8 mouse cellular contexts compared by ENCODE assay signal in genomic region chr10:75764519-75765473, GRCm38 (mm10). TPM values are rescaled to one million over a fixed set of nuclear protein-coding genes. Genes with fewer than 3 reads are reported as not detected.
DNase-seq lines count a peak whose midpoint lies in the region; ATAC-seq and TF ChIP-seq lines count a peak whose summit lies in the region.

No protein-coding gene starts in this region.

- TF ChIP-seq EP300 in ES-Bruce4 (IDR thresholded peaks at IDR 0.05; ENCODE audit: insufficient read depth, low read depth, low read length), result no peak
- peak; percentile 37; the same call in 1 of the 2 replicates for TF ChIP-seq EP300 in liver, postnatal 0 days (IDR thresholded peaks at IDR 0.05; ENCODE audit: low read depth)

- no peaks in the 10 kb centered on the region for H3K36me3 ChIP-seq in ES-Bruce4 (ENCODE audit: control insufficient read depth, insufficient read depth, low read length, poor library complexity, severe bottlenecking)
- H3K36me3 ChIP-seq in embryonic facial prominence, embryonic 10.5 days (replicated peaks), result peaks cover 26% of the 10 kb centered on the region
- no peaks in the 10 kb centered on the region for H3K36me3 ChIP-seq in kidney, adult 2 months (ENCODE audit: control insufficient read depth, insufficient read depth, low read length)
- peaks cover 9% of the 10 kb centered on the region; the same call in 1 of the 2 replicates for H3K36me3 ChIP-seq in liver, postnatal 0 days (replicated peaks; ENCODE audit: insufficient read depth, low read length)
- peaks cover 4% of the 10 kb centered on the region; the same call in 1 of the 2 replicates for H3K36me3 ChIP-seq in neural tube, embryonic 12.5 days

- no peak for TF ChIP-seq POLR2A in ES-Bruce4 (IDR thresholded peaks at IDR 0.05; ENCODE audit: insufficient read depth, low read length)
- no peak for TF ChIP-seq POLR2A in kidney, adult 2 months (IDR thresholded peaks at IDR 0.05; ENCODE audit: low read depth, low read length)

- no peaks in the 10 kb centered on the region for H3K9me3 ChIP-seq in ES-Bruce4 (replicated peaks; ENCODE audit: control insufficient read depth, insufficient read depth, low read length, poor library complexity, severe bottlenecking)
- no peaks in the 10 kb centered on the region for H3K9me3 ChIP-seq in embryonic facial prominence, embryonic 10.5 days
- H3K9me3 ChIP-seq in liver, postnatal 0 days (ENCODE audit: low read length), result no peaks in the 10 kb centered on the region
- no peaks in the 10 kb centered on the region for H3K9me3 ChIP-seq in neural tube, embryonic 12.5 days

- peak overlapping the region; percentile 94 for H3K4me2 ChIP-seq in liver, postnatal 0 days (ENCODE audit: low read depth, low read length)
- H3K4me2 ChIP-seq in neural tube, embryonic 12.5 days (replicated peaks), result peak overlapping the region; percentile 85

- H3K9ac ChIP-seq in ES-Bruce4 (ENCODE audit: low read depth, poor library complexity, severe bottlenecking), result peak overlapping the region; percentile 81
- peak overlapping the region; percentile 92 for H3K9ac ChIP-seq in liver, postnatal 0 days (replicated peaks)
- peak overlapping the region; percentile 56 for H3K9ac ChIP-seq in neural tube, embryonic 12.5 days

- H3K4me3 ChIP-seq in ES-Bruce4 (ENCODE audit: low read depth, low read length), result peak overlapping the region; percentile 66
- peak overlapping the region; percentile 84 for H3K4me3 ChIP-seq in embryonic facial prominence, embryonic 10.5 days
- H3K4me3 ChIP-seq in kidney, adult 2 months (ENCODE audit: insufficient read depth, low read depth, low read length), result peak overlapping the region; percentile 77
- peak overlapping the region; percentile 96 for H3K4me3 ChIP-seq in liver, postnatal 0 days (ENCODE audit: low read depth, low read length)
- peak overlapping the region; percentile 66 for H3K4me3 ChIP-seq in neural tube, embryonic 12.5 days

- ATAC-seq in liver, postnatal 0 days, result peak; percentile 41
- peak; percentile 41 for ATAC-seq in neural tube, embryonic 12.5 days (ENCODE audit: low FRiP score, low read depth)

- H3K27me3 ChIP-seq in ES-Bruce4 (ENCODE audit: control insufficient read depth, insufficient read depth, low read length, poor library complexity, severe bottlenecking), result no peaks in the 10 kb centered on the region
- H3K27me3 ChIP-seq in embryonic facial prominence, embryonic 10.5 days (replicated peaks; ENCODE audit: low read depth, poor library complexity, severe bottlenecking), result no peaks in the 10 kb centered on the region
- no peaks in the 10 kb centered on the region for H3K27me3 ChIP-seq in kidney, adult 2 months (replicated peaks; ENCODE audit: control insufficient read depth, insufficient read depth, low read length)
- no peaks in the 10 kb centered on the region for H3K27me3 ChIP-seq in liver, postnatal 0 days (ENCODE audit: insufficient read depth, low read length)
- no peaks in the 10 kb centered on the region for H3K27me3 ChIP-seq in neural tube, embryonic 12.5 days (replicated peaks)

- 1% methylated on average over 27 of the region's 27 CpGs for WGBS in embryonic facial prominence, embryonic 10.5 days
- WGBS in kidney, adult 2 months, result 1% methylated on average over 27 of the region's 27 CpGs
- WGBS in liver, postnatal 0 days (ENCODE audit: insufficient replicate concordance), result 1% methylated on average over 27 of the region's 27 CpGs
- 2% methylated on average over 27 of the region's 27 CpGs for WGBS in neural tube, embryonic 12.5 days

- peak overlapping the region; percentile 41 for H3K27ac ChIP-seq in ES-Bruce4 (ENCODE audit: insufficient read depth, low read length)
- H3K27ac ChIP-seq in embryonic facial prominence, embryonic 10.5 days (replicated peaks), result peak overlapping the region; percentile 84
- peak overlapping the region; percentile 25; the same call in 1 of the 2 replicates for H3K27ac ChIP-seq in kidney, adult 2 months (ENCODE audit: insufficient read depth, low read depth, low read length)
- H3K27ac ChIP-seq in liver, postnatal 0 days (ENCODE audit: low read depth), result peak overlapping the region; percentile 88
- H3K27ac ChIP-seq in neural tube, embryonic 12.5 days, result no peak overlapping the region

- TF ChIP-seq CTCF in ES-Bruce4 (IDR thresholded peaks at IDR 0.05; ENCODE audit: low read depth, low read length), result peak; percentile 46
- TF ChIP-seq CTCF in kidney, adult 2 months (conservative IDR thresholded peaks at IDR 0.05; ENCODE audit: insufficient read depth, insufficient read length, low read depth, low read length), result peak; percentile 57
- peak; percentile 92 for TF ChIP-seq CTCF in liver, postnatal 0 days (IDR thresholded peaks at IDR 0.05; ENCODE audit: low read depth)

- no peaks in the 10 kb centered on the region for H3K4me1 ChIP-seq in ES-Bruce4 (ENCODE audit: control insufficient read depth, insufficient read depth, low read length)
- H3K4me1 ChIP-seq in embryonic facial prominence, embryonic 10.5 days, result peaks cover 21% of the 10 kb centered on the region
- peaks cover 5% of the 10 kb centered on the region; the same call in 1 of the 2 replicates for H3K4me1 ChIP-seq in kidney, adult 2 months (ENCODE audit: control insufficient read depth, insufficient read depth, low read length)
- H3K4me1 ChIP-seq in liver, postnatal 0 days (ENCODE audit: insufficient read depth), result peaks cover 10% of the 10 kb centered on the region
- H3K4me1 ChIP-seq in neural tube, embryonic 12.5 days, result peaks cover 16% of the 10 kb centered on the region

- peak; percentile 76 for DNase-seq in adrenal gland, postnatal 10 days
- peak; percentile 82 for DNase-seq in embryonic facial prominence, embryonic 10.5 days (ENCODE audit: low spot score)
- peak; percentile 59 for DNase-seq in heart, adult 8-10 months (ENCODE audit: low spot score)
- DNase-seq in kidney, adult 2 months, result peak; percentile 69
- DNase-seq in liver, postnatal 0 days, result peak; percentile 89
- peak; percentile 77 for DNase-seq in thymus, postnatal 25 days

RNA-seq across cellular contexts. Expression of gene Cabin1, which starts 0.7 kb away (rescaled TPM):
- 35.6 and 41.5 TPM in 2 replicates for polyA plus RNA-seq in ES-Bruce4 (2011; ENCODE audit: insufficient read depth, insufficient read length, low read depth, missing spikeins)
- 10 to 100 TPM; 27.1 to 39.2 TPM for total RNA-seq in adrenal gland, postnatal 10 days (2021)
- 32.5 and 39.0 TPM in 2 replicates for polyA plus RNA-seq in embryonic facial prominence, embryonic 10.5 days (2016; fragmentation: Nextera tagmentation; extraction: Ambion mirVana)
- 10 to 100 TPM; 15.5 to 22.0 (median 20.8) TPM for total RNA-seq in heart, adult 8-10 months (2022)
- 24.6 and 27.3 TPM in 2 replicates for polyA plus RNA-seq in kidney, adult 2 months (2012; rRNA removed)
- 8.2 and 9.1 TPM in 2 replicates for polyA plus RNA-seq in liver, postnatal 0 days (2015; fragmentation: Nextera tagmentation; extraction: Ambion mirVana)
- polyA plus RNA-seq in neural tube, embryonic 12.5 days (2016; fragmentation: Nextera tagmentation; extraction: Ambion mirVana), result 37.2 and 42.4 TPM in 2 replicates

RNA-seq across cellular contexts. Expression of gene Ddt, which starts 8.4 kb away (rescaled TPM):
- 99.5 and 108 TPM in 2 replicates for polyA plus RNA-seq in ES-Bruce4 (2011; ENCODE audit: insufficient read depth, insufficient read length, low read depth, missing spikeins)
- 100 to 1,000 TPM; 173 to 204 TPM for total RNA-seq in adrenal gland, postnatal 10 days (2021)
- polyA plus RNA-seq in embryonic facial prominence, embryonic 10.5 days (2016; fragmentation: Nextera tagmentation; extraction: Ambion mirVana), result 93.8 and 103 TPM in 2 replicates
- 100 to 1,000 TPM in 1 of 4 experiments, 10 to 100 TPM in 3; 83.6 to 103 (median 88.3) TPM for total RNA-seq in heart, adult 8-10 months (2022)
- polyA plus RNA-seq in kidney, adult 2 months (2012; rRNA removed), result 408 and 410 TPM in 2 replicates
- 739 and 838 TPM in 2 replicates for polyA plus RNA-seq in liver, postnatal 0 days (2015; fragmentation: Nextera tagmentation; extraction: Ambion mirVana)
- 91.8 and 95.6 TPM in 2 replicates for polyA plus RNA-seq in neural tube, embryonic 12.5 days (2016; fragmentation: Nextera tagmentation; extraction: Ambion mirVana)

RNA-seq across cellular contexts. Expression of gene Gm20441, which starts 16.0 kb away (rescaled TPM):
- polyA plus RNA-seq in ES-Bruce4 (2011; ENCODE audit: insufficient read depth, insufficient read length, low read depth, missing spikeins), result not detected in 2 replicates
- total RNA-seq in adrenal gland, postnatal 10 days (2021), result not detected
- not detected in 2 replicates for polyA plus RNA-seq in embryonic facial prominence, embryonic 10.5 days (2016; fragmentation: Nextera tagmentation; extraction: Ambion mirVana)
- not detected for total RNA-seq in heart, adult 8-10 months (2022)
- not detected in 2 replicates for polyA plus RNA-seq in kidney, adult 2 months (2012; rRNA removed)
- 0.24 TPM in 1 of 2 replicates, not detected in the other for polyA plus RNA-seq in liver, postnatal 0 days (2015; fragmentation: Nextera tagmentation; extraction: Ambion mirVana)
- polyA plus RNA-seq in neural tube, embryonic 12.5 days (2016; fragmentation: Nextera tagmentation; extraction: Ambion mirVana), result not detected in 2 replicates

RNA-seq across cellular contexts. Expression of gene Gstt3, which starts 16.4 kb away (rescaled TPM):
- polyA plus RNA-seq in ES-Bruce4 (2011; ENCODE audit: insufficient read depth, insufficient read length, low read depth, missing spikeins), result 9.7 and 11.6 TPM in 2 replicates
- 10 to 100 TPM; 18.7 to 21.5 TPM for total RNA-seq in adrenal gland, postnatal 10 days (2021)
- polyA plus RNA-seq in embryonic facial prominence, embryonic 10.5 days (2016; fragmentation: Nextera tagmentation; extraction: Ambion mirVana), result 2.4 and 4.3 TPM in 2 replicates
- total RNA-seq in heart, adult 8-10 months (2022), result 1 to 10 TPM; 3.0 to 5.6 (median 5.0) TPM
- polyA plus RNA-seq in kidney, adult 2 months (2012; rRNA removed), result 97.4 and 108 TPM in 2 replicates
- 32.6 and 39.3 TPM in 2 replicates for polyA plus RNA-seq in liver, postnatal 0 days (2015; fragmentation: Nextera tagmentation; extraction: Ambion mirVana)
- polyA plus RNA-seq in neural tube, embryonic 12.5 days (2016; fragmentation: Nextera tagmentation; extraction: Ambion mirVana), result 1.8 and 2.4 TPM in 2 replicates

RNA-seq across cellular contexts. Expression of gene Gstt1, which starts 33.6 kb away (rescaled TPM):
- polyA plus RNA-seq in ES-Bruce4 (2011; ENCODE audit: insufficient read depth, insufficient read length, low read depth, missing spikeins), result 8.9 and 9.5 TPM in 2 replicates
- 10 to 100 TPM; 60.2 to 60.4 TPM for total RNA-seq in adrenal gland, postnatal 10 days (2021)
- polyA plus RNA-seq in embryonic facial prominence, embryonic 10.5 days (2016; fragmentation: Nextera tagmentation; extraction: Ambion mirVana), result 3.0 and 4.3 TPM in 2 replicates
- total RNA-seq in heart, adult 8-10 months (2022), result 10 to 100 TPM; 15.7 to 26.4 (median 22.1) TPM
- 492 and 514 TPM in 2 replicates for polyA plus RNA-seq in kidney, adult 2 months (2012; rRNA removed)
- polyA plus RNA-seq in liver, postnatal 0 days (2015; fragmentation: Nextera tagmentation; extraction: Ambion mirVana), result 77.5 and 78.5 TPM in 2 replicates
- polyA plus RNA-seq in neural tube, embryonic 12.5 days (2016; fragmentation: Nextera tagmentation; extraction: Ambion mirVana), result 2.1 and 4.2 TPM in 2 replicates
